Mouse (Mus musculus) thymus, adult 2 months (tissue): ENCODE results near the gene Bet1.

Experiments used
- CTCF ChIP-seq: fragments of 200-500 bp; IDR thresholded peaks from 2 replicates; pipeline ENCODE4 v1.5.1; 2012; ENCODE audit warnings: mild to moderate bottlenecking, control low read depth, low read length, moderate library complexity, borderline replicate concordance; ENCODE audit not compliant: control insufficient read depth, poor library complexity, insufficient read depth; ENCODE audit errors: extremely low read depth
- POLR2A ChIP-seq: fragments of 200-500 bp; IDR thresholded peaks from 2 replicates; pipeline ENCODE4 v1.6.1; 2012; ENCODE audit warnings: mild to moderate bottlenecking, low read length, control low read depth, moderate library complexity; ENCODE audit not compliant: control insufficient read depth, poor library complexity, insufficient read depth; ENCODE audit errors: extremely low read depth

DNA sequence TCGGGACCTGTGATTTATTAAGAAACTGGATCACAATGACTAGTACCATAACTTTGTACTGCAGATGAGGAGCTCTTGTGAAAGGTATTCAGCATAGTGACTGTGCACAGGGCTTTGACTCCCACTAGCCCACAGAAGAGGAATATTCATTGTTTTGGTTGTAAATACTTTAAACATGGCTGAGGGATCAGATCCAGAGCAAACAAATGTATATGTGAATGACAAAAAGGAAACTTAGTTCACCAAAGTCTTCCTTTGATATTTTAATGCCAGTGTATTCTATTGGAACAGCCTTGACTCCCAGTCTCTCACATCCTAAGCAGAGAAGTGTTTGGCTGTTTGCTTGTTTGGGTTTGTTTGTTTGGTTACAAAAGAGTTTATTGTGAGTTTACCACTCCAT is 31.8 kb upstream of the Bet1 start:
- TF ChIP-seq POLR2A (no peak), CTCF (no peak)
